Mouse (Mus musculus): ENCODE data around the gene Tmem161a.

GRCm38 (mm10) chr8:70134086-70134485, 38.1 kb upstream of the Tmem161a start:
- TF ChIP-seq GATA1 (IDR thresholded peaks at IDR 0.05; ENCODE audit: borderline replicate concordance, low read length) (no peak), FLI1 (IDR thresholded peaks at IDR 0.05; ENCODE audit: low read length) (no peak)

Measured in megakaryocyte, embryonic 14.5 days (primary cell).